Mouse (Mus musculus) embryo, embryonic 10.5 days (tissue): ENCODE results near the gene Fam163a.

Source experiments
- DNase-seq: peaks from one replicate; pipeline ENCODE4 v3.0.0-alpha.2; 2015; ENCODE audit warnings: low spot score

Fam163a gene

GRCm38 (mm10) chr1:156027849-156028248, 177.0 kb downstream of the Fam163a start:
- no peak for DNase-seq
